Mouse (Mus musculus): ENCODE measurements around the gene Smok3b. TPM values are rescaled to one million over a fixed set of nuclear protein-coding genes. Genes with fewer than 3 reads are reported as not detected.
"Not testable (repeated sequence)": the region's sequence is repeated elsewhere in the genome, so short reads cannot be mapped to it uniquely, and the experiment has no call there.

Smok3b gene
- polyA plus RNA-seq, 1 experiment from 2014 or later: not detected

DNA sequence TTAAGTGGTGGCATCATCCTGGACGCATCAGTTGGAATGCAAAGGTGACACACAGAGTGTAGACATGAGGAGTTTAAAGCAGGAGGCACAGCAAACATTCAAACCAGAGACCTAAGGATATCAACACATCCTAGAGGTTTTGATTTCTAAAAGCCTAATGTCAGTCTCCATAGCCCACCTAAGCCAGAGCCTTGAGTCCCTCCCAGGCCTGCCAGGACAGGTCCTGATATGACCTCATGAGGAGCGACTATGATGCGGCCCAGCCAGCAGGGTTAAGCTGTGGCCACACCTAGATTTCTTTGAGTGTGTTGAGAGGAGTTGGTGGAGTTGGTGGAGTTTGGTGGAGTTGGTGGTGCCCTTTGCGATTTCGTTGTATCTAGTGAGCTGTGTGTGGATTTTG is 31.7 kb downstream of the Smok3b start, which contains the start of gene Smok3c:
Gene Smok3c, plus strand, starts transcription at position 301 of the 400 bp plus-strand sequence.
- H3K27ac ChIP-seq; DNase-seq (ENCODE audit: low spot score); H3K27me3 ChIP-seq (ENCODE audit: insufficient read depth, poor library complexity, severe bottlenecking); H3K4me3 ChIP-seq; H3K9me3 ChIP-seq; H3K36me3 ChIP-seq; H3K4me1 ChIP-seq (replicated peaks): not testable (repeated sequence)
- no CpG with 5 or more reads among the region's 5 CpGs for WGBS

DNA sequence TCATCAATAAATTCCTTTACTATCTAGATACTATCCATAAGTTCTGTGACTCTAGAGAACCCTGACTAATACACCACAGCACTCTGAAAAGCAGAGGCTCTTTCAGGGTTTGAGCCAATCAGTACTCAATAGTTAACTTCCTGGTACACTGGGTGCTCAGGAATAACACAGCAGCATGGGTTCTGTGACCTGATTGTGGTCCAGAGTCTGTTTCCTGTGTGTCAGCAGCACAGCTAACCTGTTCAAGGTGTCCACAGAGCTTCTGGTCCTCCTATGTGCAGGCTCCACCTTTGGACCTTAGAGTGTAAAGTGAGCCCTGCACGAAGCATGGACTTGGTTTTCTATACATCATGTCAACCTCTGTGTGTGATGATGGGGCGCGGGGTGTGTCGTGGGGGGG is 52.6 kb downstream of the Smok3b start:
- H3K9me3 ChIP-seq: no peaks in the 10 kb centered on the region
- 90% methylated on average over 4 of the region's 4 CpGs for WGBS
- DNase-seq (ENCODE audit: low spot score): no peak
- no peaks in the 10 kb centered on the region for H3K27me3 ChIP-seq (ENCODE audit: insufficient read depth, poor library complexity, severe bottlenecking)
- no peak overlapping the region for H3K4me3 ChIP-seq
- H3K4me1 ChIP-seq (replicated peaks): no peaks in the 10 kb centered on the region
- H3K36me3 ChIP-seq: no peaks in the 10 kb centered on the region
- H3K27ac ChIP-seq: no peak overlapping the region

DNA sequence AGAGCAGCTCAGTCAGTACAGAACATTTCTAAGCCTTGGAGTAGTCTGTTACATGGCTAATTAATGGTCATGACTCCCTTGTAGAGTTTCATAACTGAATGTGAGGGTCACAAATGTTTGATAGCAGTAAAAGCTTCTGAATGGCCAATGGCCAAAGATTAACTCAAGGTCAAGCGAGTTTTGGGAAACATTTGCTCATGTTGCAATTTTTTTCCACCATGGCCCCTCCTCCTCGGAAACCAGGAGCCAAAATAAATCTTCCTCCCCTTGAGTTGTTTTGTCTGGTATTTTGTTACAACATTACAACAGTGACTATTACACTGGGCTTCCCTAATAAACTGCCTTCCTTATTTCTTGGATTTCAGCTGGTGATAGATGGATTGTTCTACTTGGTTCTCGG is 54.5 kb downstream of the Smok3b start:
- Histone ChIP-seq H3K27ac (no peak overlapping the region), H3K27me3 (ENCODE audit: insufficient read depth, poor library complexity, severe bottlenecking) (no peaks in the 10 kb centered on the region), H3K9me3 (no peaks in the 10 kb centered on the region), H3K36me3 (no peaks in the 10 kb centered on the region), H3K4me3 (no peak overlapping the region), H3K4me1 (replicated peaks) (no peaks in the 10 kb centered on the region)
- WGBS: 79% methylated on average over 3 of the region's 3 CpGs
- no peak for DNase-seq (ENCODE audit: low spot score)

DNA sequence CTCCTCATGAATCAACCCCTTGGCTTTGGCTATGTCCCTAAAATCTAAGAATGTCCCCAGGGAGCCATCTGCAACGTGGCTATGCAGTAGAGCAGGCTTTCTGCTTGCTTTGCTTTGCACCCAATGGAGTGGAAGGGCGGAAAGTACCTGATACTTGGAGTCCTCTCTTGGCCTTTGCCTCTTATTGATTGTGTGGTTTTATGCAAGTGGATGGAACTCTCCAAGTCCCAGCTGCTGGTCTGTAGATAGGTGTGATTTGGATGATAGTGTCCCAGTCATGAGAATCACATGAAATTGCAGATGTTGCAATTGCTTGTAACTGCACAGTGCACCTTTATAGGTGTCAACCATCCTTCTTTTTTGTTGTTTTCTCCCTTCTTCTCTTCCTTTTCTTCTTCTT is 54.9 kb downstream of the Smok3b start:
- Histone ChIP-seq H3K4me1 (replicated peaks) (no peaks in the 10 kb centered on the region), H3K27me3 (ENCODE audit: insufficient read depth, poor library complexity, severe bottlenecking) (no peaks in the 10 kb centered on the region), H3K36me3 (no peaks in the 10 kb centered on the region), H3K9me3 (no peaks in the 10 kb centered on the region), H3K27ac (no peak overlapping the region), H3K4me3 (no peak overlapping the region)
- WGBS: 55% methylated on average over 2 of the region's 2 CpGs
- no peak for DNase-seq (ENCODE audit: low spot score)

DNA sequence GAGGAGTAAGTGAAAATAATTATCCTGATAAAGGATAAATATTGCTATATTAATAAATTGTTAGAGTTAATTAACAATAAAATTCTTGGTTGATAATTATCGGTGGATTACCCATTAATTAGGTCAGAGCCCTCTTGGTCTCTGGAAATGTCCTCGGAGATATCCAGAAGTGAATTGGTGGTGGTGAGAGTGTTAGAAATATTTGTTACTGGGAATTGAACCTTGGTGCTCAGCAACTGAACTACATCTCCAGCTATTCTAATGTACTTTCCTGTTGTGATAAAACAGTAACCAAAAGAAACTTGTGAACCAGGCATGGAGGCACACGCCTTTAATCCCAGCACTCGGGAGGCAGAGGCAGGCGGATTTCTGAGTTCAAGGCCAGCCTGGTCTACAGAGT is 59.2 kb downstream of the Smok3b start:
- Histone ChIP-seq H3K4me1 (replicated peaks) (0 out of 2 replicates have a peak, but pooled peaks cover 4% of the 10 kb centered on the region), H3K27me3 (ENCODE audit: insufficient read depth, poor library complexity, severe bottlenecking) (no peaks in the 10 kb centered on the region), H3K9me3 (no peaks in the 10 kb centered on the region), H3K4me3 (no peak overlapping the region), H3K36me3 (no peaks in the 10 kb centered on the region), H3K27ac (no peak overlapping the region)
- no peak for DNase-seq (ENCODE audit: low spot score)
- WGBS: 93% methylated on average over 5 of the region's 5 CpGs

DNA sequence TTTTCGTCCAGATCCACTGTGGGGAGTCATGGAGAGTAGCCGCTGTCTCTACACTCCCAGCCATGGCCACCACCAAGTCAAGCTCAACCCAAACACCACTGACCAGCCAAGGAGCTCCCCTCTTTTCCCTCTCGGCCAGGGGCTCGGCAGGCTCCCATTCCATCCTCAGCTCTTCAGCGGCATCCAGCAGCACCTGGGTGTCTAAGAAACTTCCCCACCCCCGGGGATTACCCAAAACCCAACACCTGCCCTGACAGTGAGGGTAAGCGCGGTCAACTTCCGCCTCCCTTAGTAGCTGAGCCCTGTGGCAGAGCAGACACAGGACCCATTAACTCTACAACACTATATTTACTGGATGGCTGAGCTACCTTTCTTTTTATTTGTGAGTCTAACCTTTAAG is 60.2 kb downstream of the Smok3b start:
- H3K9me3 ChIP-seq: no peaks in the 10 kb centered on the region
- H3K27me3 ChIP-seq (ENCODE audit: insufficient read depth, poor library complexity, severe bottlenecking): no peaks in the 10 kb centered on the region
- 85% methylated on average over 9 of the region's 9 CpGs for WGBS
- peaks cover 10% of the 10 kb centered on the region for H3K4me1 ChIP-seq (replicated peaks)
- no peaks in the 10 kb centered on the region for H3K36me3 ChIP-seq
- H3K27ac ChIP-seq: no peak overlapping the region
- H3K4me3 ChIP-seq: no peak overlapping the region
- no peak for DNase-seq (ENCODE audit: low spot score)

DNA sequence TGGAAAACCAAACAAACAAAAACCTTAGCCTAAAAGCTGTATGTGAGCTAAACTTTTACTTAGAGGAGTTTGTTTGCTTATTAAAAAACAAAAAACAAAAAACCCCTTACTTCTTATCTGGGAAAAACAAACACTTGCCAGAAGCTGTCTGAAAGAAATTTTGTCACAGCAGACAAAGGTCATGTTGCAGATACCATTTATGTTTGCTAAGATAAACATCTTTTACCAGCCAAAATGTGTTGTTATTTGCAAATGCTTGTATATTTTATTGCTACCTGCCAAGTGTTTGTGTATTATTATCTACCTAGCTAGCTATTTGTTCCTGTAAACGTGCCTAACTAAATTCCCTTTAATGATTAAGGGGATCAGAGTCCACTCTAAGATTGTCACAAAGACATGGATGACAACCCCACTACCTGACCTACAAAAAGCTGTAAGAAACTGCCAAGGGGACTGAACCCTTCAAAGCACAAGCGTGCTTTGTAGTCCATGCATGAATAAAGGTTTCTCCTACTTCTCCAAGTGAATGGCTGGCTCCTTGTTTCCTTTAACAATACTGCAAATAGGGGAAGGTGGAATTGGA is 62.2 kb downstream of the Smok3b start:
- peaks cover 14% of the 10 kb centered on the region for H3K4me1 ChIP-seq (replicated peaks)
- peaks cover 16% of the 10 kb centered on the region for H3K36me3 ChIP-seq
- no peak overlapping the region for H3K27ac ChIP-seq
- no peak overlapping the region for H3K4me3 ChIP-seq
- no peak for DNase-seq (ENCODE audit: low spot score)
- 64% methylated on average over 2 of the region's 2 CpGs for WGBS
- H3K27me3 ChIP-seq (ENCODE audit: insufficient read depth, poor library complexity, severe bottlenecking): no peaks in the 10 kb centered on the region
- no peaks in the 10 kb centered on the region for H3K9me3 ChIP-seq

DNA sequence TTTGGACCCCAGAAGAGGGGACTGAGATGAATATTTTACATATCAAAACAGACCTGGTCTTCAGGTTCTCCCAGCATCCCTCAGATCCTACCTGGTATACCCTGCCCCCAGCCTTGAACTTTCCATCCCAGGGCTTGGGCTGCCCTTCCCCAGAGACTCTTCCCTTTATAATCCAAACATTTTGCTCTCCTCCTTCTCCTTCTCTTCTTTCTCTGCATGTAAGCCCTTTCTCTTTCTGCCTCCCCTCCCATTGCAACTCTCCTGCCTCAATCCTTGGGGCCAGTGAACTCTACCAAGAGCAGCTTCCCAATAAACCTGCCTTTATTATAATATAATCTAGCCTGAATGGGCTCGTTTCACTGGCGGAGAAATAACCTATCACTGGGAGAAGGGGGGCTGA is 62.7 kb downstream of the Smok3b start:
- no peak for DNase-seq (ENCODE audit: low spot score)
- no peak overlapping the region for H3K27ac ChIP-seq
- peaks cover 14% of the 10 kb centered on the region for H3K4me1 ChIP-seq (replicated peaks)
- H3K36me3 ChIP-seq: peaks cover 21% of the 10 kb centered on the region
- no peaks in the 10 kb centered on the region for H3K27me3 ChIP-seq (ENCODE audit: insufficient read depth, poor library complexity, severe bottlenecking)
- no peaks in the 10 kb centered on the region for H3K9me3 ChIP-seq
- 94% methylated on average over 2 of the region's 2 CpGs for WGBS
- no peak overlapping the region for H3K4me3 ChIP-seq

DNA sequence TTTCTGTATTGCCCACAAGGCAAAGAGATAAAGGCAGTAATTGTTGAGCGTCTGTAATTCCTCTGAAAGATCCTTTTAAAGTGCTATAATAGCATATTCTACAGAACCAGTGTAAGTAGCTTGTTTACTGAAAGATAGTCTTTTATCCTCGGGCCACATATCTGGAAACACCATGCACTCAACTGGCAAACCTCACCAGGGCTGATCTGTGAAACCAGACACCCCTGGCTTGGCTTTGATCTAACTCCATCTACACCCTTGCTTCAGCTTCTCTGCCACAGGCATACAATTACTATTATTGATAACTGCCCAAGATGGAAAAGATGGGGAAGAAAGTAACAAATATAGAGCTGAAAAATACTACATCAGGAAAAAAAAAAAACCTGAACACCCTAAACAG is 63.3 kb downstream of the Smok3b start:
- peaks cover 27% of the 10 kb centered on the region for H3K36me3 ChIP-seq
- no peak for DNase-seq (ENCODE audit: low spot score)
- H3K27me3 ChIP-seq (ENCODE audit: insufficient read depth, poor library complexity, severe bottlenecking): no peaks in the 10 kb centered on the region
- H3K4me1 ChIP-seq (replicated peaks): peaks cover 14% of the 10 kb centered on the region
- 75% methylated on average over 2 of the region's 2 CpGs for WGBS
- peak overlapping the region; percentile 99 for H3K27ac ChIP-seq
- H3K4me3 ChIP-seq: peak overlapping the region; percentile 92
- H3K9me3 ChIP-seq: no peaks in the 10 kb centered on the region

DNA sequence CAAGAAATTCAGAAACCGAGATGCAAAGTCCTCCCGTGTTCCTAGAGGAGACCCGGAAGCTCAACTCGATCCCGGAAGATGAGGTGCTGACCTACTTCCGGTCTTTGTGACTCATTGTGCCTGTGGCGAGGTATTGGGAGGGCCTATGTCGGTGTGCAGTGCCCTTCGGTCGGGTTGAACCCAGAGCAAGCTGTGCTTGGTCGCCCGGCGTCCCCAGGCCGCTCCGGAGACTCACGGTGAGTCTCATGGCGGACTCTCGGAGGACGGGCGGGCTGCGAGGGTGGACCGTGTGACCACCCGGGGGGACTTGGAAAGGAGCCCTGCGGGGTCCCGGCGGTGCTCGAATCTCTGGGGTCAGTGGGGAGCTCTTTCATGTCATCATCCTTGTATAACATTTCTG is 63.8 kb downstream of the Smok3b start, which contains the start of gene Zkscan1:
Gene Zkscan1, plus strand, starts transcription at position 89 of the 400 bp plus-strand sequence.
- Histone ChIP-seq H3K27ac (peak within 1 kb of the TSS; percentile 99), H3K27me3 (ENCODE audit: insufficient read depth, poor library complexity, severe bottlenecking) (no peaks in the 10 kb centered on the region), H3K4me3 (peak within 1 kb of the TSS; percentile 92), H3K9me3 (no peaks in the 10 kb centered on the region), H3K4me1 (replicated peaks) (peaks cover 14% of the 10 kb centered on the region), H3K36me3 (peaks cover 29% of the 10 kb centered on the region)
- under 1% methylated on average over 27 of the region's 27 CpGs for WGBS
- peak; percentile 88 for DNase-seq (ENCODE audit: low spot score)

DNA sequence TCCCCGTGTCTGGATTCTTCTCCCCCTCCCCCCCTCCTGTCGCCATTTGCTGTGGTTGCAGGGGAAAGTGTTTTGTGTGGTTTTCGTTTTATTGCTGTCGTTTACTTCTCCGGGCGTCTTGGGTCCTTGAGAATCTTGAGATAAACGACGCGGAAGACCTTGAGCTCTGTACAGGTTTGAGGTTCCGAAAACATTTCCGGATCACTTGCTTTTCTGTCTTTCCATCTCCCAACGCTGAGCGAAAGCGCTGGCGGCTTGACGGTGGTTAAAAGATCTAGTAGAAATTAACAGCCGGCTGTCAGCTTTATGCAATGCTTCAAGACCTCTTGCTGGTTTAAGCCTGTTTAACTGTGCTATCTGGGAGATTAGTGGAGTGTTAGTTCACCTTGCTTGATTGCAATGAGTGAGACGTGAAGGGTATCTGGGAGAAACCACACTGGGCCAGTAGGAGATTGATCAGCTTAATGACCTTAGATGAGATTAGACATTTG is 64.2 kb downstream of the Smok3b start:
- Histone ChIP-seq H3K4me3 (peak overlapping the region; percentile 92), H3K4me1 (replicated peaks) (peaks cover 14% of the 10 kb centered on the region), H3K9me3 (no peaks in the 10 kb centered on the region), H3K36me3 (peaks cover 30% of the 10 kb centered on the region), H3K27ac (peak overlapping the region; percentile 99), H3K27me3 (ENCODE audit: insufficient read depth, poor library complexity, severe bottlenecking) (no peaks in the 10 kb centered on the region)
- WGBS: under 1% methylated on average over 18 of the region's 18 CpGs
- no peak for DNase-seq (ENCODE audit: low spot score)

DNA sequence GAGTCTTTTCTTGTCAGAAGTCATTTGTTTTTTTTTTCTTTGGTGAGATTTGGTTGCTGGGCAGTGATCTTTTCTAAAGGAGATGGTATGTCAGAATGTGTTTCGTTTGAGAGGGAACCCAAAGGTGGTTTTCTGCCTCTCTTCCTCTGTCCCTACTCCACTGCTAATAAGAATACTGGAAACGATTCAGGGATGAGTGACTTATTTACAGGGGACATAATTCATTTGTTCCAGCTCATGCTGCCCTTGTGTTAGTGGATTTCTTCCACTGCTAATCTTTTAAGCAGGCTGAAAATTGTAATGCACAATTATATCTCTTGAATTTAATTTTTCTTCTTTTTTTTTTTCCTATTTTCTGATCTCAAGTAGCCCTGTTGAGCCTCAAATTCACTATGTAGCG is 65.6 kb downstream of the Smok3b start:
- H3K4me1 ChIP-seq (replicated peaks): peaks cover 14% of the 10 kb centered on the region
- no peaks in the 10 kb centered on the region for H3K27me3 ChIP-seq (ENCODE audit: insufficient read depth, poor library complexity, severe bottlenecking)
- no peak overlapping the region for H3K27ac ChIP-seq
- 95% methylated on average over 3 of the region's 3 CpGs for WGBS
- H3K36me3 ChIP-seq: peaks cover 30% of the 10 kb centered on the region
- DNase-seq (ENCODE audit: low spot score): no peak
- peak overlapping the region; percentile 92; the same call in 1 of the 2 replicates for H3K4me3 ChIP-seq
- no peaks in the 10 kb centered on the region for H3K9me3 ChIP-seq

DNA sequence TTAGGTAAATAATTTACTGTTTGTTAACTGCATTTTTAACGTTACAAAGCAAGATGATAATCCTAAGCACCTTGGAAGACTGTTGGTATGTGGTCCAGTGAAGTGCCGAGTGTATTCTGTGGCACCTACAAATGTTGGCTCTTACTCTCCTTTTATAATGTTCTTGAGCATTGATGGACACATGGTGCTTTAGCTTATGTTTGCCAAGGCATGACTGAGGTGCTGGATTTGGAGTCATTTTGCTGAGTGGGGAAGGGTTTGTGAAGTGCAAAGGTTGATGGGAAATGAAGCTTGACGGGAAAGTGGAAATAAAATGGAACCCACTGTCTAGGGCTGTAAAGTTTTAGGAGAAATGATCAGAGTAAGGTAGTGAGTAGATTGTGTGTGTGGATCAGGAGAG is 67.1 kb downstream of the Smok3b start:
- H3K4me3 ChIP-seq: no peak overlapping the region
- H3K9me3 ChIP-seq: no peaks in the 10 kb centered on the region
- H3K4me1 ChIP-seq (replicated peaks): peaks cover 14% of the 10 kb centered on the region
- peaks cover 41% of the 10 kb centered on the region for H3K36me3 ChIP-seq
- DNase-seq (ENCODE audit: low spot score): no peak
- no peaks in the 10 kb centered on the region for H3K27me3 ChIP-seq (ENCODE audit: insufficient read depth, poor library complexity, severe bottlenecking)
- 91% methylated on average over 3 of the region's 3 CpGs for WGBS
- H3K27ac ChIP-seq: no peak overlapping the region

DNA sequence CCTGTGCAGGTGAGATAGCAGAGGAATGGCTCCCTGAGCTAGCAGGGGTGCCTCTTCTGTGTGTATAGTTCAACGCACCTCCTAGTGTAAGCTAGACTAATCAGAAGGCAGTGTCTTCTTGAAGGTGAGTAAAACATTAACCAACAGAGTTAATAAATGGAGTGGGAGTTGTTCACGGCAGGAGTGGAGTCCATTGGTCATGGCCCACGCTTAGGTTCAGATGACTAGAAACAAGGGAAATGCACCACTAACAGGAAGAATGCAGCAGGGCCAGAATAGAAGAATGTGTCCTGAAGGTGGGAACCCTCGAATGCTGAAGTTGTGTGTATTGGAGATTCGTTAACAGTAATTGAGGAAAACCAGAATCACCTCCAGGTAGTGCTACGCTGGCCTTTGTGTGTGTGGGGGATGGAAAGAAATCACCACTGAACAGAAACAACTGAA is 67.9 kb downstream of the Smok3b start:
- peaks cover 14% of the 10 kb centered on the region for H3K4me1 ChIP-seq (replicated peaks)
- H3K4me3 ChIP-seq: no peak overlapping the region
- no peak for DNase-seq (ENCODE audit: low spot score)
- no peaks in the 10 kb centered on the region for H3K9me3 ChIP-seq
- peaks cover 48% of the 10 kb centered on the region for H3K36me3 ChIP-seq
- no peaks in the 10 kb centered on the region for H3K27me3 ChIP-seq (ENCODE audit: insufficient read depth, poor library complexity, severe bottlenecking)
- 90% methylated on average over 6 of the region's 6 CpGs for WGBS
- no peak overlapping the region for H3K27ac ChIP-seq

Data from hindbrain, embryonic 10.5 days (tissue).